Comparison of ENCODE assay signal across 8 mouse cellular contexts in genomic region chr9:89908601-89909000, GRCm38 (mm10). TPM values are rescaled to one million over a fixed set of nuclear protein-coding genes. Genes with fewer than 3 reads are reported as not detected.
DNase-seq lines count a peak whose midpoint lies in the region; ATAC-seq and TF ChIP-seq lines count a peak whose summit lies in the region.

No protein-coding gene starts in this region.

- WGBS in kidney, postnatal 0 days = under 1% methylated on average over 33 of the region's 33 CpGs
- under 1% methylated on average over 32 of the region's 33 CpGs for WGBS in small intestine, adult 2 months

- TF ChIP-seq CTCF in kidney, postnatal 0 days (IDR thresholded peaks at IDR 0.05; ENCODE audit: low read depth) = no peak
- TF ChIP-seq CTCF in layer of hippocampus, adult 2 months (conservative IDR thresholded peaks at IDR 0.05) = no peak
- no peak for TF ChIP-seq CTCF in small intestine, adult 2 months (IDR thresholded peaks at IDR 0.05; ENCODE audit: extremely low read depth, insufficient read length, insufficient replicate concordance, low read depth, low read length)

- peak overlapping the region; percentile 76 for H3K4me2 ChIP-seq in kidney, postnatal 0 days (ENCODE audit: low read length)

- no peak for ATAC-seq in kidney, postnatal 0 days (replicated peaks; ENCODE audit: low FRiP score, low read depth)
- ATAC-seq in inflammation-experienced regulatory T-cells, adult 6 months = no peak

- no peak overlapping the region for H3K27ac ChIP-seq in kidney, postnatal 0 days
- peak overlapping the region; percentile 98 for H3K27ac ChIP-seq in layer of hippocampus, adult 2 months
- no peak overlapping the region for H3K27ac ChIP-seq in small intestine, adult 2 months (ENCODE audit: insufficient read depth, low read depth, low read length)

- no peak overlapping the region for H3K9ac ChIP-seq in kidney, postnatal 0 days (ENCODE audit: low read depth, low read length)

- peak overlapping the region; percentile 43 for H3K4me3 ChIP-seq in kidney, postnatal 0 days (replicated peaks; ENCODE audit: low read depth, low read length)
- H3K4me3 ChIP-seq in layer of hippocampus, adult 2 months = peak overlapping the region; percentile 83
- H3K4me3 ChIP-seq in small intestine, adult 2 months (ENCODE audit: low read depth, low read length) = peak overlapping the region; percentile 9

- DNase-seq in kidney, postnatal 0 days (ENCODE audit: low spot score) = peak; percentile 12
- no peak for DNase-seq in kidney, adult 9 months
- DNase-seq in cerebellum, adult 9-10 months = peak; percentile 62
- peak; percentile 38 to 43 for DNase-seq in frontal cortex, postnatal 25 days (ENCODE audit: low spot score in 2 of 2)
- peak; percentile 71 to 72 for DNase-seq in layer of hippocampus, adult 2 months (ENCODE audit: low spot score in 2 of 2)
- peak; percentile 55 for DNase-seq in lung, postnatal 10 days

- TF ChIP-seq POLR2A in small intestine, adult 2 months (IDR thresholded peaks at IDR 0.05; ENCODE audit: low read depth, low read length) = no peak

- H3K36me3 ChIP-seq in kidney, postnatal 0 days (ENCODE audit: insufficient read depth, low read length) = no peaks in the 10 kb centered on the region
- no peaks in the 10 kb centered on the region for H3K36me3 ChIP-seq in small intestine, adult 2 months (ENCODE audit: control insufficient read depth, insufficient read depth, low read length)

- H3K9me3 ChIP-seq in kidney, postnatal 0 days (replicated peaks; ENCODE audit: low read length) = no peaks in the 10 kb centered on the region

- H3K27me3 ChIP-seq in kidney, postnatal 0 days (ENCODE audit: insufficient read depth, low read length) = peaks cover 66% of the 10 kb centered on the region
- H3K27me3 ChIP-seq in small intestine, adult 2 months (ENCODE audit: control insufficient read depth, insufficient read depth, low read length) = peaks cover 50% of the 10 kb centered on the region

- peaks cover 11% of the 10 kb centered on the region for H3K4me1 ChIP-seq in kidney, postnatal 0 days (replicated peaks; ENCODE audit: insufficient read depth, low read length)
- peaks cover 4% of the 10 kb centered on the region for H3K4me1 ChIP-seq in small intestine, adult 2 months (ENCODE audit: control insufficient read depth, insufficient read depth, insufficient read length, low read length)

RNA-seq across cellular contexts. Expression of gene Rasgrf1, which starts 1.1 kb away (rescaled TPM):
- polyA plus RNA-seq in kidney, postnatal 0 days (2015; fragmentation: Nextera tagmentation; extraction: Ambion mirVana) = 0.05 TPM in 1 of 2 replicates, not detected in the other
- 100 to 1,000 TPM; 480 to 498 TPM for total RNA-seq in layer of hippocampus, adult 2 months (2021)
- polyA plus RNA-seq in small intestine, adult 2 months (2012; rRNA removed) = 0.15 and 0.17 TPM in 2 replicates
- polyA plus RNA-seq in inflammation-experienced regulatory T-cells, adult 6 months (2017; shearing (Covaris generic)) = under 1 TPM in 2 of 3 experiments, not detected in 1; 0.30 to 0.47 TPM

Comparison
In these comparisons a context has a peak if more than half of its experiments do, and no peak if none do; other contexts are left out.
1. H3K4me3 ChIP-seq: peak in every context shown above with its lines; median percentile 83 in layer of hippocampus, adult 2 months; 43 in kidney, postnatal 0 days; 9 in small intestine, adult 2 months.